ENCODE assay signal across 16 mouse cellular contexts in the genomic region with DNA sequence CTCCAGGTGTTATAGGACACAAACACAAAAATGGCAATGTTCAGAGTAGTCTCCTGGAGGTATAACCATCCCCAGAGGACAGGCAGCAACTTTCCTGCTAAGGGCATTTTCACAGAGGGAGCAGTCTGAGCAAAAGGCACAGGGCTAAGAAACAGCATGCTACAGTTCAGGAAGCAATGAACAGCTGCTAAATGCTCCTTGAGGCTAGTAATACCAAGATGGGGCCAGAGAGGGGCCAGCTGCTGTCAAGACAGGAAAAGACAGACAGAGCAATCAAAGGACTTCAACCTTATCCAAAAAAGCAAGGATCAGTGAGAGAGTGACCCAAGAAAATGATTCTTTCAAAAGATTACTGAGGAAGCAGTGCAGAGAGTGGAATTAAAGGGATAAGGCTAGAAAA. TPM values are rescaled to one million over a fixed set of nuclear protein-coding genes. Genes with fewer than 3 reads are reported as not detected.
DNase-seq lines count a peak whose midpoint lies in the region; ATAC-seq and TF ChIP-seq lines count a peak whose summit lies in the region.
"Had no signal": no experiment of that assay in that cellular context is flagged by ENCODE, and none has a peak within 500 bp of the region (broad histone marks: within the 10 kb centered on the region; RNA-seq: fewer than 3 reads in every experiment).

No protein-coding gene starts in this region.

- H3K4me1 ChIP-seq in kidney, adult 2 months (ENCODE audit: control insufficient read depth, insufficient read depth, low read length): no peaks in the 10 kb centered on the region; the same call in 1 of the 2 replicates
- no peaks in the 10 kb centered on the region for H3K4me1 ChIP-seq in embryonic facial prominence, embryonic 11.5 days (ENCODE audit: control insufficient read depth, insufficient read depth, low read length)
- peaks cover 36% of the 10 kb centered on the region for H3K4me1 ChIP-seq in forebrain, embryonic 10.5 days

- no peak for TF ChIP-seq POLR2A in kidney, adult 2 months (IDR thresholded peaks at IDR 0.05; ENCODE audit: low read depth, low read length)

- TF ChIP-seq CTCF in kidney, adult 2 months (conservative IDR thresholded peaks at IDR 0.05; ENCODE audit: insufficient read depth, insufficient read length, low read depth, low read length): no peak

- ATAC-seq in embryonic facial prominence, embryonic 11.5 days (replicated peaks; ENCODE audit: insufficient number of reproducible peaks, low FRiP score, low TSS enrichment, low read depth): no peak
- ATAC-seq: forebrain, postnatal 0 days; intestine, postnatal 0 days; midbrain, embryonic 15.5 days had no signal

- no peaks in the 10 kb centered on the region for H3K9me3 ChIP-seq in embryonic facial prominence, embryonic 11.5 days (replicated peaks; ENCODE audit: control insufficient read depth, low read length)
- peaks cover 6% of the 10 kb centered on the region for H3K9me3 ChIP-seq in forebrain, embryonic 10.5 days
- H3K9me3 ChIP-seq: midbrain, embryonic 15.5 days; neural tube, embryonic 12.5 days had no signal

- peak; percentile 12 for DNase-seq in kidney, postnatal 14 days
- DNase-seq in kidney, adult 2 months: no peak
- DNase-seq in retina, postnatal 1 day: peak; percentile 11
- no peak for DNase-seq in retina, embryonic 14.5 days (ENCODE audit: low spot score)
- DNase-seq in embryonic facial prominence, embryonic 11.5 days (ENCODE audit: low spot score): peak; percentile 33
- no peak for DNase-seq in spleen, adult 12 weeks (ENCODE audit: low spot score)
- no peak for DNase-seq in forebrain, embryonic 10.5 days (ENCODE audit: extremely low spot score, low spot score)
- DNase-seq: cerebellum, adult 8-10 months; forebrain, postnatal 0 days; gastrocnemius, postnatal 14 days; thymus, postnatal 36 days had no signal

- H3K27me3 ChIP-seq in kidney, adult 2 months (replicated peaks; ENCODE audit: control insufficient read depth, insufficient read depth, low read length): no peaks in the 10 kb centered on the region
- no peaks in the 10 kb centered on the region for H3K27me3 ChIP-seq in embryonic facial prominence, embryonic 11.5 days (ENCODE audit: control insufficient read depth, insufficient read depth, low read length)
- no peaks in the 10 kb centered on the region for H3K27me3 ChIP-seq in forebrain, embryonic 10.5 days (ENCODE audit: poor library complexity, severe bottlenecking)
- H3K27me3 ChIP-seq: midbrain, embryonic 15.5 days; neural tube, embryonic 12.5 days had no signal

- no peak overlapping the region for H3K9ac ChIP-seq in embryonic facial prominence, embryonic 11.5 days (replicated peaks; ENCODE audit: low read length)
- H3K9ac ChIP-seq: forebrain, postnatal 0 days; midbrain, embryonic 15.5 days; neural tube, embryonic 12.5 days had no signal

- no peaks in the 10 kb centered on the region for H3K36me3 ChIP-seq in kidney, adult 2 months (ENCODE audit: control insufficient read depth, insufficient read depth, low read length)
- H3K36me3 ChIP-seq in embryonic facial prominence, embryonic 11.5 days (replicated peaks; ENCODE audit: control insufficient read depth, insufficient read depth, low read depth, low read length): no peaks in the 10 kb centered on the region
- peaks cover 31% of the 10 kb centered on the region for H3K36me3 ChIP-seq in forebrain, embryonic 10.5 days (replicated peaks)
- H3K36me3 ChIP-seq: midbrain, embryonic 15.5 days; neural tube, embryonic 12.5 days had no signal

- H3K4me2 ChIP-seq in embryonic facial prominence, embryonic 11.5 days (ENCODE audit: low read depth, low read length): no peak overlapping the region
- H3K4me2 ChIP-seq: heart, embryonic 11.5 days; midbrain, embryonic 15.5 days; neural tube, embryonic 12.5 days had no signal

- H3K4me3 ChIP-seq in kidney, adult 2 months (ENCODE audit: insufficient read depth, low read depth, low read length): no peak overlapping the region
- H3K4me3 ChIP-seq in embryonic facial prominence, embryonic 11.5 days (ENCODE audit: low read depth, low read length): no peak overlapping the region
- H3K4me3 ChIP-seq in forebrain, embryonic 10.5 days: no peak overlapping the region
- H3K4me3 ChIP-seq: layer of hippocampus, adult 2 months; midbrain, embryonic 15.5 days; neural tube, embryonic 12.5 days had no signal

- no peak overlapping the region for H3K27ac ChIP-seq in kidney, adult 2 months (ENCODE audit: insufficient read depth, low read depth, low read length)
- no peak overlapping the region for H3K27ac ChIP-seq in embryonic facial prominence, embryonic 11.5 days (replicated peaks; ENCODE audit: low read depth, low read length)
- H3K27ac ChIP-seq in forebrain, embryonic 10.5 days: no peak overlapping the region
- H3K27ac ChIP-seq: layer of hippocampus, adult 2 months; midbrain, embryonic 15.5 days; neural tube, embryonic 12.5 days had no signal

RNA-seq across cellular contexts. Expression of a gene that starts 4.5 kb away (rescaled TPM):
- 38.7 and 43.1 TPM in 2 replicates for polyA plus RNA-seq in kidney, adult 2 months (2012; rRNA removed)
- polyA plus RNA-seq in embryonic facial prominence, embryonic 11.5 days (2014; fragmentation: Nextera tagmentation; extraction: Ambion mirVana): 85.4 and 88.7 TPM in 2 replicates
- polyA plus RNA-seq in forebrain, embryonic 10.5 days (2016; fragmentation: Nextera tagmentation; extraction: Ambion mirVana): 89.7 and 95.9 TPM in 2 replicates

RNA-seq across cellular contexts. Expression of a gene that starts 32.9 kb away (rescaled TPM):
- 38.1 and 57.3 TPM in 2 replicates for polyA plus RNA-seq in kidney, adult 2 months (2012; rRNA removed)
- polyA plus RNA-seq in embryonic facial prominence, embryonic 11.5 days (2014; fragmentation: Nextera tagmentation; extraction: Ambion mirVana): 276 and 302 TPM in 2 replicates
- polyA plus RNA-seq in forebrain, embryonic 10.5 days (2016; fragmentation: Nextera tagmentation; extraction: Ambion mirVana): 303 TPM in 2 replicates

RNA-seq across cellular contexts. Expression of a gene that starts 47.9 kb away (rescaled TPM):
- 3.5 and 4.2 TPM in 2 replicates for polyA plus RNA-seq in kidney, adult 2 months (2012; rRNA removed)
- polyA plus RNA-seq in embryonic facial prominence, embryonic 11.5 days (2014; fragmentation: Nextera tagmentation; extraction: Ambion mirVana): 34.1 and 41.3 TPM in 2 replicates
- 12.6 and 12.7 TPM in 2 replicates for polyA plus RNA-seq in forebrain, embryonic 10.5 days (2016; fragmentation: Nextera tagmentation; extraction: Ambion mirVana)

Comparison
In these comparisons a context has a peak if more than half of its experiments do, and no peak if none do; other contexts are left out.
1. DNase-seq: peak in kidney, postnatal 14 days (single experiment), retina, postnatal 1 day (single experiment) and embryonic facial prominence, embryonic 11.5 days (single experiment); none in kidney, adult 2 months (single experiment), retina, embryonic 14.5 days (single experiment), spleen, adult 12 weeks (single experiment) and forebrain, embryonic 10.5 days (single experiment).